Mouse (Mus musculus) heart, embryonic 15.5 days (tissue): ENCODE results near the gene Pirb. TPM values are rescaled to one million over a fixed set of nuclear protein-coding genes. Genes with fewer than 3 reads are reported as not detected.
"Not testable (repeated sequence)": the region's sequence is repeated elsewhere in the genome, so short reads cannot be mapped to it uniquely, and the experiment has no call there.

ENCODE experiments used
- ATAC-seq: fragments of 200-750 bp; cut with Nextera tagmentation; replicated peaks from 2 replicates; pipeline ENCODE4 v1.8.0; 2017; ENCODE audit warnings: low read depth, moderate TSS enrichment; ENCODE audit not compliant: insufficient number of reproducible peaks, insufficient read depth, low FRiP score
- H3K27ac ChIP-seq: fragments of 300-500 bp; sonication (generic); 2 replicates; pipeline ENCODE4 v1.5.1; 2015; ENCODE audit warnings: mild to moderate bottlenecking, inconsistent platforms
- H3K27me3 ChIP-seq: fragments of 300-500 bp; sonication (generic); 2 replicates; pipeline ENCODE4 v1.6.1; 2015; ENCODE audit warnings: inconsistent platforms
- H3K36me3 ChIP-seq: fragments of 300-500 bp; sonication (generic); 2 replicates; pipeline ENCODE4 v1.6.1; 2015; ENCODE audit warnings: mild to moderate bottlenecking, inconsistent platforms
- H3K4me1 ChIP-seq: fragments of 300-500 bp; sonication (generic); replicated peaks from 2 replicates; pipeline ENCODE4 v1.6.1; 2015; ENCODE audit warnings: inconsistent platforms
- H3K4me2 ChIP-seq: fragments of 300-500 bp; sonication (generic); 2 replicates; pipeline ENCODE4 v1.6.1; 2015; ENCODE audit warnings: inconsistent platforms, mild to moderate bottlenecking, moderate library complexity
- H3K4me3 ChIP-seq: fragments of 300-500 bp; sonication (generic); 2 replicates; pipeline ENCODE4 v1.5.1; 2015; ENCODE audit warnings: mild to moderate bottlenecking, inconsistent platforms
- H3K9ac ChIP-seq: fragments of 300-500 bp; sonication (generic); 2 replicates; pipeline ENCODE4 v1.6.1; 2015; ENCODE audit warnings: mild to moderate bottlenecking, inconsistent platforms
- H3K9me3 ChIP-seq: fragments of 300-500 bp; sonication (generic); replicated peaks from 2 replicates; pipeline ENCODE4 v1.6.1; 2016; ENCODE audit warnings: inconsistent platforms
- WGBS: fragments of 180-500 bp; shearing (Covaris S2); methylation state at CpG from one replicate; pipeline ENCODE4 v1.1.7; 2015; ENCODE audit warnings: mixed read lengths; 5-methylcytosine and 5-hydroxymethylcytosine counted together
- polyA plus RNA-seq: library from polyadenylated mRNA; unstranded; fragments of >200 nt; fragmentation: Nextera tagmentation; extraction: Ambion mirVana; gene quantifications from 2 replicates; pipeline ENCODE4 v1.2.1, GENCODE M21; 2015

Gene Pirb
- polyA plus RNA-seq, 1 experiment from 2014 or later: 0.86 TPM

DNA sequence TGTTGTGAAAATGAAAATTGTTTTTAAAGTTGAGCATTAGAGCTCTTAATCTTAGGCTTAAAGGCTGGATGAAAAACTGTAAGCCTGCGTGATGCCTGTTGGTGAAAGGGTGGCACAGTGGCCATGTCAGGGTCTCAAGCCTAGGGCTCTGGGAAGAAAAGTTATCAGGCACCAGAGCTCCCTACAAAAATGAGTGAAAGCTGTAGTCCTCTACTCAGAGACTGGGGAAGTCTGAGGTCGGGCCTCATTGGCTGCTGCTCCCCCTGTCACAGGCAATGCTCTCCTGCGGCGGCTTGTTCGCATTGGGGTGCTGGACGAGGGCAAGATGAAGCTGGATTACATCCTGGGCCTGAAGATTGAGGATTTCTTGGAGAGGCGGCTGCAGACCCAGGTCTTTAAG is 14.7 kb downstream of the Pirb start:
- 7% methylated on average over 7 of the region's 7 CpGs for WGBS
- H3K4me3 ChIP-seq: peak overlapping the region; percentile 79
- not testable (repeated sequence) for H3K9me3 ChIP-seq, H3K27me3 ChIP-seq, ATAC-seq
- H3K4me1 ChIP-seq: peaks cover 18% of the 10 kb centered on the region
- peak overlapping the region; percentile 79 for H3K4me2 ChIP-seq
- H3K9ac ChIP-seq: peak overlapping the region; percentile 76
- peaks cover 25% of the 10 kb centered on the region for H3K36me3 ChIP-seq
- H3K27ac ChIP-seq: peak overlapping the region; percentile 91; the same call in 1 of the 2 replicates

DNA sequence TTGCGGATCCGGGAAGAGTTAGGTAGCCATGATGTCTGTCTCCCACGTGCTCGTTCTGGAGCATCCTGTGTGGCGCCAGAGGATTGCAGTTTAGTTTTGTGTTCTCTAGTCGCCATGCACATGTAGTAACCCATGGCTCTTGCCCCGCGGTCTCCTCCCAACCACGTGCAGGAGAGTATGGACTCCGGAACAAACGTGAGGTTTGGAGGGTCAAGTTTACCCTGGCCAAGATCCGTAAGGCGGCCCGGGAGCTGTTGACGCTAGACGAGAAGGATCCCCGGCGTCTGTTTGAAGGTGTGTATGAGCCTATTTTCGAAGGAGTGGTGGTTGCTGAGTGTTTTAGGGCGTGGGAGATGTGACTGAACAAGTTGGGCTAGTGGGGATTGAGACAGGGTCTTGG is 15.7 kb downstream of the Pirb start:
- Histone ChIP-seq H3K4me3 (peak overlapping the region; percentile 79), H3K27ac (peak overlapping the region; percentile 91), H3K27me3 (no peaks in the 10 kb centered on the region), H3K4me1 (peaks cover 18% of the 10 kb centered on the region), H3K4me2 (peak overlapping the region; percentile 79), H3K36me3 (peaks cover 34% of the 10 kb centered on the region), H3K9ac (peak overlapping the region; percentile 76), H3K9me3 (no peaks in the 10 kb centered on the region)
- WGBS: 0% methylated on average over 20 of the region's 20 CpGs
- ATAC-seq: peak; percentile 14; the same call in 1 of the 2 replicates

GRCm38 (mm10) chr7:3703879-3704441 is 16.2 kb downstream of the Pirb start, which contains the start of gene Rps9:
Gene Rps9, plus strand, starts transcription at chr7:3703993.
- ATAC-seq: peak; percentile 95
- 2% methylated on average over 42 of the region's 42 CpGs for WGBS
- peak within 1 kb of the TSS; percentile 79 for H3K4me3 ChIP-seq
- H3K36me3 ChIP-seq: peaks cover 39% of the 10 kb centered on the region
- H3K9ac ChIP-seq: peak within 1 kb of the TSS; percentile 76
- H3K4me1 ChIP-seq: peaks cover 18% of the 10 kb centered on the region
- no peaks in the 10 kb centered on the region for H3K27me3 ChIP-seq
- H3K4me2 ChIP-seq: peak within 1 kb of the TSS; percentile 79
- peak within 1 kb of the TSS; percentile 91 for H3K27ac ChIP-seq
- H3K9me3 ChIP-seq: no peaks in the 10 kb centered on the region

DNA sequence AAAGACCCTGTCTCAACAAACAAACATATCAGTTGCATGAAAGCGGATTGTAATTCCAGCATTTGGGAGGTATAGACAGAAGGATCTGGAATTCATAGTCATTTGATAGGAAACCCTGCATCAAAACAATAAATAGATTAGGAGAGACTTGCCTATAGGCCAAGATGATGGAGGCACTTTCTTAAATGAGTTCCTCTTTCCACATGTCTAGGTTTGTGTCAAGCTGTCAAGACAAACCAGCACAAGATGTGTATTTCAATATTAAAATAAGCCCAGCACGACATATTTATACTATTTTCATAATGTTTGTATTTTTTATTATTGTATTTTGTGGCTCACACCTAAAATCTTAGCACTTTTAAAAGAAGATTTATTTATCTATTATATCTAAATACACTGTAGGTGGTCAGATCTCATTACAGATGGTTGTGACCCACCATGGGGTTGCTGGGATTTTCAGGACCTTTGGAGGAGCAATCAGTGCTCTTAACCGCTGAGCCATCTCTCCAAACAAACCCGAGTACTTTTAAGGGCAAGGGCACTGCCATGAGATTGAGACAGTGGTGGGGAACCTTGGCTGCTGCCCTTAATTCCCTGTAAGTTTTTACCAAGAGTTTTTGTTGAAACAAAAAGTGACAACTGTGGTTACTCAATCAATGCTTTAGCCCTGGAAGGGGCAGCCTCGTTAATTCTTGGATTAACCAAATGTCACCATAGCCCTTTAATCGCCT is 16.9 kb downstream of the Pirb start:
- 18% methylated on average over 6 of the region's 6 CpGs for WGBS
- ATAC-seq: peak; percentile 25; the same call in 1 of the 2 replicates
- peaks cover 46% of the 10 kb centered on the region for H3K36me3 ChIP-seq

DNA sequence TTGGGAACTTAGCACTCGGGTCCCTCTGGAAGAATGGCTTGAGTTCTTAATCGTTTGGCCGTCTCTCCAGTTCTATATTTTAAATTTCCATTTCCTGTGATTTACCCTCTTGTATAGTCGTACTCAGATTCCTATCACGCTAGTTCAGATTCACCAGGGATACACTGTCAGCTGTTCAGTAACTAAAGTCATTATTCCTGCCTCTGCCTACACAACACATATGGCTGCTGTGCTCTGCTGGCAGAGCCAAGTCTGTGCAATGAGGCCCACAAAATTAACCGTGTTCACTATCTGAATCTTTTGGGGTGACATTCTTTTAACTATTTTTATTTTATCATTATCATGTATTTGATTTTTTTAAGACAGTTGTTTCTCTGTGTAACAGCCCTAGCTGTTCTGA is 21.7 kb downstream of the Pirb start:
- Histone ChIP-seq H3K27me3 (no peaks in the 10 kb centered on the region), H3K36me3 (peaks cover 49% of the 10 kb centered on the region), H3K9me3 (no peaks in the 10 kb centered on the region), H3K27ac (no peak overlapping the region), H3K9ac (no peak overlapping the region), H3K4me1 (peaks cover 9% of the 10 kb centered on the region), H3K4me3 (no peak overlapping the region), H3K4me2 (no peak overlapping the region)
- 92% methylated on average over 6 of the region's 6 CpGs for WGBS
- ATAC-seq: no peak

More for the DNA sequence above, 16.9 kb downstream of the Pirb start:
- Histone ChIP-seq H3K9me3 (no peaks in the 10 kb centered on the region), H3K27me3 (no peaks in the 10 kb centered on the region), H3K27ac (peak overlapping the region; percentile 91), H3K4me3 (peak overlapping the region; percentile 79), H3K4me1 (peaks cover 18% of the 10 kb centered on the region), H3K4me2 (peak overlapping the region; percentile 79), H3K9ac (no peak overlapping the region; the same call in 1 of the 2 replicates)

DNA sequence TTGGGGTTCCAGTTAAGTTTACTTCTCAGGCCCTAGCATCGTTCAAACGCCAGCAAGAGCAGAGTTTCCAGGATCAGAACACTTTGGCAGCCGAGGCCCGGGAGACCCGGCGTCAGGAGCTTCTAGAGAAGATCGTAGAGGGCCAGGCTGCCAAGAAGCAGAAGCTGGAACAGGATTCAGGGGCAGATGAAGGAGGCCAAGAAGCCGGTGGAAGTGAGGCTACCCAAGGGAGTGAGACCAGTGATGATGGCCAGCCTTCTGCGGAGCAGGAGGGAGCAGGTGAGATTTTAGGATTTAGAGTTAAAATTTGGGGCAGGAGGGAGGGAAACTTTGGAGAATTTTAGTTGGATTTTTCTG is 25.3 kb downstream of the Pirb start:
- Histone ChIP-seq H3K4me3 (peak overlapping the region; percentile 70), H3K4me2 (peak overlapping the region; percentile 94), H3K27ac (peak overlapping the region; percentile 97), H3K4me1 (peaks cover 21% of the 10 kb centered on the region), H3K9ac (peak overlapping the region; percentile 94), H3K36me3 (peaks cover 37% of the 10 kb centered on the region)
- not testable (repeated sequence) for H3K27me3 ChIP-seq, H3K9me3 ChIP-seq, ATAC-seq
- whole genome bisulfite sequencing: 5% methylated on average over 9 of the region's 9 CpGs

DNA sequence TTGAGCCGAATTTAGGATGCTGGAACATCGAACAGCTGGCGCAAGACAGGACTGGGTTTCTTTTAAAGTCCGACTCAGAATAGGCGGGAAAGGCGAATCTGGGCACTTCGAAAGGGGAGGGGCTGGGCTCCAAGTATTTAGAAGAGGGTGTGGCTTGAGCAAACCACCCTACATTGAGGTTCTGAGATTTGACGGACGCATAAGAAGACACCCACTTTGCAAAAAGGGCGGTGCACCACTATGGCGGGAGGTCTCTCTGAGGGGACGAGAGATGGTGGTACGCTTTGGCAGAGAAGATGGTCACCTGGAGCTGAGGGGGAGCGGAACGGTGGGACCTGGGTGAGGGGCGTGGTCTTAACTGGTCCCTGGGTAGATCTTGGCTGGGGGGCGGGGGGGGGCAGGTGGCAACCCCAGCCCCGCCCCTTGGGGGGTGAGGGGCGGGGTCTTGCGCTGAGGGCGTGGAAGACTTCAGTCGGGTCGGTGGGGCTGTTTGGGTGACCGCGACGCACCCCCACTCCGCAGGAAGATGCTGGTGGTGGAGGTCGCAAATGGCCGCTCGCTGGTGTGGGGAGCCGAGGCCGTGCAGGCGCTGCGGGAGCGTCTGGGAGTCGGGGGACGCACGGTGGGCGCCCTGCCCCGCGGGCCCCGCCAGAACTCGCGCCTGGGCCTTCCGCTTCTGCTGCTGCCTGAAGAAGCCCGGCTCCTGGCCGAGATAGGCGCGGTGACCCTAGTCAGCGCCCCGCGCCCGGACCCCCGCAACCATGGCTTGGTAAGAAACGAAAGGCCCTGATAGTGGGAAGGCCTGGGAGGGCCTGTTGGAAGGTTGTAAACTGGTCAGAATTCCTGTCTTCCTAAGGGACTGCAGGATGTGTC is 25.9 kb downstream of the Pirb start:
- Histone ChIP-seq H3K4me1 (peaks cover 21% of the 10 kb centered on the region), H3K9ac (peak overlapping the region; percentile 94), H3K36me3 (peaks cover 32% of the 10 kb centered on the region), H3K4me2 (peak overlapping the region; percentile 94), H3K9me3 (no peaks in the 10 kb centered on the region), H3K27ac (peak overlapping the region; percentile 97), H3K4me3 (peak overlapping the region; percentile 70), H3K27me3 (no peaks in the 10 kb centered on the region)
- peak; percentile 60 for ATAC-seq
- WGBS: under 1% methylated on average over 55 of the region's 55 CpGs

DNA sequence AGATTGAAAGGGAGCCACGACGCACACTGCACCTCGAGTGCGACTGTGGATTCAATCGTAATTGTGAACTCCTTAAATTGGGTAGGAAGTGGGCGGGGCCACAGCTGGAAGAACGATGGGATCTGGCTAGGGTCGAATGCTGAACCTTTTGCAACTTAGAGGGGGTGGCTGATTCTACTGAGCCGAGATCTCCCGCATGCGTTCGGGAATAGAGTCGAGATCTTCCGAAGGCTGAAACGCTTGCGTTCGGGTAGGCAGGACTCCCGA is 26.4 kb downstream of the Pirb start:
- Histone ChIP-seq H3K4me2 (peak overlapping the region; percentile 94), H3K4me1 (peaks cover 21% of the 10 kb centered on the region), H3K9ac (peak overlapping the region; percentile 94), H3K27me3 (no peaks in the 10 kb centered on the region), H3K4me3 (peak overlapping the region; percentile 70), H3K27ac (peak overlapping the region; percentile 97), H3K9me3 (no peaks in the 10 kb centered on the region), H3K36me3 (peaks cover 26% of the 10 kb centered on the region)
- ATAC-seq: no peak
- under 1% methylated on average over 18 of the region's 18 CpGs for WGBS

DNA sequence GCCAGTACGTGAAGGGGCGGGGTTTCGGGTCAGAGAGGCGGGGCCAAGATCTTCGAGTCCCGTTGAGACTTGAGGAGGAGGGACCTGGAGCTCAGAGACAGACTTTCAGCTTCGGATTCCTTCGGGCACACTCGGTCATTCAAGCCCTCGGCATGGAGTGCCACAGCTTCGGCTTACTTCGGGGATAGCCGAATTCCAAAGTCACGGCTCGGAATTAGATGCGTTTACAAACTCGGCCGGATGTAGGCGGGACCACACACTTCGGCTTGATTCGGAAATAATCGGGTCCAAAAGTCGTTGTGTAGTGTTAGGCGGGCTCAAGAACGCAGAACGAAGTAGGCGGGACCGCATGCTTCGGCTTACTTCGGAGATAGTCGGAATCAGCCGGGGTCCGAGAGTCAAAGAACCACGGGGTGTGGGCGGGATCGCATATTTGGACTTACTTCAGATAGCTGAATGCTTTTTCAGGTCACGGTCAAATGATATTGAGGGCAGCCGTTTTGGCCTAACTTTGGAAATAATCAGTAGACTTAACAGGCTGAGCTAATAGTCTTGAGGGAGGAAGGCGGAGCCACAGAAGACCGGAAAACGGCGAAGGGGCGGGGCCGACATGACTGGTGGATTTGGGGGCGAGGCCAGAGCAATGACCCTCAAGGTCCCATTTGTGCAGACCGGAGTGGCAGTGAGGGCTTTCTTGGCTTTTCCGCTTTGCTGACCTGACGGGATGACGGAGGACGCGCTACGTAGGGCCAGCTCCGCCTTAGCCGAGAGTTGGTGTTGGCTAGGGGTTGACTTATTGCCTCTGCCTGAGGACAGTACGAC is 27.0 kb downstream of the Pirb start, which contains the start of gene Mboat7:
Gene Mboat7 (minus strand): TSS at position 537 of the 822 bp plus-strand sequence.
- Histone ChIP-seq H3K4me1 (peaks cover 21% of the 10 kb centered on the region), H3K4me2 (peak within 1 kb of the TSS; percentile 94), H3K36me3 (peaks cover 21% of the 10 kb centered on the region), H3K4me3 (peak within 1 kb of the TSS; percentile 70), H3K9ac (peak within 1 kb of the TSS; percentile 94), H3K27me3 (no peaks in the 10 kb centered on the region), H3K27ac (peak within 1 kb of the TSS; percentile 97), H3K9me3 (no peaks in the 10 kb centered on the region)
- peak; percentile 89 for ATAC-seq
- WGBS: under 1% methylated on average over 55 of the region's 55 CpGs

DNA sequence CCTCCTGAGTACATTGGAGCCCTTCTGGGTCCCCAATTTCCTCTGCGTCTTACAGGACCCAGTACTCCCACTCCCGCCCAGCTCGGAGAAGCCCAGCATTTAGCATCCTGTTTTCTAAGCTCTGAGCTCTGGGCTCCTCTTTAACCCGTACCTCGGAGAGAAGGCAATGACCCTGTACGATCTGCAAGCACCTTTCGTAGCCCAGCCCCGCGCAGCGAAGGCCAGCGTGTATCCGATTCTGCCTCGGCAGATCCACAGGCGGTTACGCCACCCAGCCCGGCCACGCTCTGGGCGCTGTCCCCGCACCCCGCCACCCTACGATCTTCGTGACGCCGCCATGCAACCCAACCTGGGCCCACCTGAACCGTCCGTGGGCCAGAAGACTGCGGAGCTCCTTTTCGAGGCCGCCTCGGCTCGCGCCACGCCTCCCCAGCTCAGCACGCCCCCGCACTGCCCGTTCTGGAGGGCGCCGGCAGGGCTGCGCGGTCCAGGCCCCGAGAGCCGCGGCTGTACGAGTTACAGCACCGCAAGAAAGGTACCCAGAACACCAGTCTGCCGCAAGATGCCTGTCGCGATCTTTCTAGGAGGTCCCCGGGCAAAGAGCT is 27.7 kb downstream of the Pirb start, which contains the start of gene Tsen34:
Gene Tsen34 (plus strand): TSS at position 482 of the 605 bp plus-strand sequence.
- H3K27ac ChIP-seq: peak within 1 kb of the TSS; percentile 97
- H3K4me1 ChIP-seq: peaks cover 21% of the 10 kb centered on the region
- peak within 1 kb of the TSS; percentile 70 for H3K4me3 ChIP-seq
- no peaks in the 10 kb centered on the region for H3K27me3 ChIP-seq
- H3K4me2 ChIP-seq: peak within 1 kb of the TSS; percentile 94
- peak within 1 kb of the TSS; percentile 94 for H3K9ac ChIP-seq
- peak; percentile 40 for ATAC-seq
- no peaks in the 10 kb centered on the region for H3K9me3 ChIP-seq
- H3K36me3 ChIP-seq: peaks cover 15% of the 10 kb centered on the region
- under 1% methylated on average over 49 of the region's 49 CpGs for WGBS
